Mouse (Mus musculus): ENCODE results near the gene Cenpw. TPM values are rescaled to one million over a fixed set of nuclear protein-coding genes. Genes with fewer than 3 reads are reported as not detected.
A peak's percentile ranks its signal among the peaks of the same experiment; 100 is the strongest.

Gene Cenpw
- total RNA-seq (2021) = 2.5 and 3.8 TPM in 2 replicates
- long read RNA-seq, transcript Cenpw-201 (3 exons, 1,532 nt) = major isoform, 12 of 12 reads
- long read RNA-seq, partial matches to known transcripts = 0 of 12 reads
- long read RNA-seq, other reads (novel, unspliced or antisense) = 0 of 12 reads

DNA sequence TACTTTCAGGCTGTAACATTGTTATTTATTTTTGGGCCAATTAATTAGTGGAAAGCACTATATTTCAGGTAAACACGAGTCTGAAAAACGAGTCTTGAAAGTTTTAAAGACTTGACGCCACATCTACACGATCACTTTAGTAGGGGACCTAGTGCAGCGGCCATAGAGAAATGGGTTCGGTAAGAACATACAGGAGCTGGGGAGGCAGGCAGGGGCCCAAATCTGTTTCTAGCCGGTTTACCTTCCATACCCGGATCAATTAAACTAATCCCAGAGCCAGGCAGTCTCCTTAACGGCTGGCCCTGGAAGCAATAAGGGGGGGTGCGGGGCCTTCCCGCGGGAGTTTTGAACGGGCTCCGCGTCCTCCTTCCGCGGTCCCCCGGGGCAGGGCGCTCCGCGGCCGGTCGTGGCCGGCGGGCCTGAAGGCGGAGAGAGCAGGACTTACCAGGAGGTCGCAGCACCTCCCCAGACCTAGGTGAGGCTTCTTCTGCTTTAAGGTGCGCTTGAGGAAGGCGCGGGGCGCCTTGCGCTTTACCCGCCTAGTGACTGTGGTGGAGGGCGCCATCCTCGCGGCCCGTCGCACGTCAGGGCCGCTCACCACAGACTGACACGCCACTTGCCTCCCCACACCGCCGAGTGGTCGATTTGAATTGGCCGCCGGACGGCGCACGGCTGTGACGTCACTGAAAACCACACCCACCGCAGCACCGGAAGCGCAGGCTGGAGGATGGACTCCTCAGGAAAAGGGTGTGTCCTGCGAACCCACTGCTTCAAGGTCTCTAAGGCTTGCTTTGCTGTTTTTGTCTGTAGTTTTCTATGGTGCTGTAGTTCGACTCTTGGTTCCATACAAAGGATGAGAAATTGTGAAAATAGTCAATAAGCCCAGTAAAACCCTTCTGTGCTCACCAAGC lies at the start of gene Cenpw:
Gene Cenpw, minus strand, starts transcription at position 645 of the 911 bp plus-strand sequence.
- peak; percentile 88 for DNase-seq

DNA sequence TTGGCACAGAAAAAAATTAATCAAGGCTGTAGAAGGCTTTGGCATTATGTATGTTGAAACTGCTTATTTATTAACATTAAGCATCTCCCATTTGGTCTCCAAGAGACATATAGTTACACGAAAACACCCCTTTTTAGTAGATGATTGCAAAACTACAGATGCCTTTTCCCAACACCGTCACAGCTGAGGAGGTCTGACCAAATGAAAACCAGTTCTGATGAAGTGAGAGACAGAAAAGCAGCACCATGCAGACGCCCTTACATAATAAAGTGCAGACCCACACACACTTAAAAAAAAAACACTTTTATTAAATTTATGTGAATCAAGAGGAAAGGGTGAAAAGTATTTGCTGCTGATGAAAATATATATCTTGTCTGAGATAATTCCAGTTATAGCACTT lies 49.3 kb upstream of the Cenpw start:
- no peak for DNase-seq

DNA sequence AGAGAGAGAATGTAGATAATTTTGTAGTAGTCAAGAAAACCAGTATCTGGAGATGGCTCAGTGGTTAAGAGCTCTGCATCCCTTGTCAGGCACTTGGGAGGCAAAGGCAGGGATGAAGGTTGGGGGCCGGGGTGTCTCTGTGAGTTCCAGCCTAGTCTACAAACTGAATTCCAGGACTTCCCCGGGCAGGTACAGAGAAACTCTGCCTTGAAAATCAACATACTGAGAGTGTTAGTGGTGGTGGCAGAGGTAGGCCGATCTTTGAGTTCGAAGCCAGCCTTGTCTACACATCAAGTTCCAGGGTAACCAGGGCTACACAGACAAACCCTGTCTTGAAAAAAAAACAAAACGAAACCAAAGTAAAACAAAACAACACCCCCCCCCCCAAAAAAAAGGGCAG lies 859 bp downstream of the Cenpw start:
- no peak for DNase-seq

DNA sequence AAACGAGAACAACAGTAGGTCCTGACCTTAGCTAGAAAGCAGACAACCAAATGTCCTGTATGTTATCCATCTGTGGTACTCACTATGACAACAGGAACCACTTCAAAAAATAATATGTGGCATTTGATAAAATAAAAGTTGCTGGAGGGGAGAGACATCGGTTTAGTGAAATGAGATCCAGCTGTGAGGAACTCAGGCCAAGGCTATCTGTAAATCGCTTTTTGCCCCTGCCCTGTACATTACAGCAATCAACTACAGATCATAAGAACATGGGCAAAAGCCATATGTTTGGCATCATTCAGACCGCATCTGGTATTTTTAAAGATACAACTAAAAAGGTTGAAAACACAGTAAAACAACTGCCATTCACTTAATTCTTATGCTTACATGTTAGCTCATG lies 32.7 kb downstream of the Cenpw start:
- no peak for DNase-seq
